Comparison of ENCODE assay signal across 8 mouse cellular contexts in genomic region chr11:76201761-76202674, GRCm38 (mm10). TPM values are rescaled to one million over a fixed set of nuclear protein-coding genes. Genes with fewer than 3 reads are reported as not detected.
DNase-seq lines count a peak whose midpoint lies in the region; ATAC-seq and TF ChIP-seq lines count a peak whose summit lies in the region.

No protein-coding gene starts in this region.

- H3K4me2 ChIP-seq in lung, embryonic 14.5 days = peak overlapping the region; percentile 77
- peak overlapping the region; percentile 88 for H3K4me2 ChIP-seq in neural tube, embryonic 15.5 days

- H3K4me1 ChIP-seq in ES-E14 (ENCODE audit: control insufficient read depth in 2 of 2, insufficient read depth in 2 of 2, low read length in 2 of 2, poor library complexity in 1 of 2) = peaks cover 0 to 1% of the 10 kb centered on the region in 2 experiments; a peak in 1 of 4 replicates
- peaks cover 4% of the 10 kb centered on the region for H3K4me1 ChIP-seq in lung, embryonic 14.5 days (ENCODE audit: insufficient read depth)
- H3K4me1 ChIP-seq in neural tube, embryonic 15.5 days = peaks cover 19% of the 10 kb centered on the region

- no peak for TF ChIP-seq CTCF in lung, embryonic 14.5 days (IDR thresholded peaks at IDR 0.05; ENCODE audit: low read depth)

- under 1% methylated on average over 89 of the region's 90 CpGs for WGBS in lung, embryonic 14.5 days
- WGBS in neural tube, embryonic 15.5 days = 0% methylated on average over 63 of the region's 90 CpGs

- H3K4me3 ChIP-seq in ES-E14 (ENCODE audit: insufficient read depth in 1 of 2, low read depth in 1 of 2, low read length in 2 of 2, poor library complexity in 1 of 2, severe bottlenecking in 1 of 2) = peak overlapping the region; percentile 85 to 89
- H3K4me3 ChIP-seq in lung, embryonic 14.5 days (ENCODE audit: low read depth, low read length) = peak overlapping the region; percentile 78
- peak overlapping the region; percentile 92 for H3K4me3 ChIP-seq in neural tube, embryonic 15.5 days (replicated peaks)

- H3K36me3 ChIP-seq in ES-E14 (ENCODE audit: control insufficient read depth, insufficient read depth, low read length, poor library complexity, severe bottlenecking) = no peaks in the 10 kb centered on the region
- H3K36me3 ChIP-seq in lung, embryonic 14.5 days (ENCODE audit: insufficient read depth) = peaks cover 20% of the 10 kb centered on the region; the same call in 1 of the 2 replicates
- peaks cover 29% of the 10 kb centered on the region for H3K36me3 ChIP-seq in neural tube, embryonic 15.5 days

- H3K9ac ChIP-seq in ES-E14 (ENCODE audit: insufficient read depth, low read depth, low read length, poor library complexity, severe bottlenecking) = peak overlapping the region; percentile 78
- H3K9ac ChIP-seq in lung, embryonic 14.5 days = peak overlapping the region; percentile 80
- peak overlapping the region; percentile 88 for H3K9ac ChIP-seq in neural tube, embryonic 15.5 days (replicated peaks)

- no peak overlapping the region for H3K27ac ChIP-seq in ES-E14 (ENCODE audit: insufficient read depth, low read depth, low read length, poor library complexity, severe bottlenecking)
- peak overlapping the region; percentile 71; the same call in 1 of the 2 replicates for H3K27ac ChIP-seq in lung, embryonic 14.5 days (ENCODE audit: low read depth)
- peak overlapping the region; percentile 87 for H3K27ac ChIP-seq in neural tube, embryonic 15.5 days (replicated peaks)

- ATAC-seq in lung, embryonic 14.5 days (ENCODE audit: insufficient read depth) = peak; percentile 99
- ATAC-seq in neural tube, embryonic 15.5 days (ENCODE audit: low FRiP score) = peak; percentile 98

- in situ Hi-C loops in ES-E14 (cut with MboI; ENCODE audit: low sequenced_read_pairs in 2 of 2, unreplicated experiment in 2 of 2) = no loop called here

- no peaks in the 10 kb centered on the region for H3K9me3 ChIP-seq in ES-E14 (ENCODE audit: control insufficient read depth, insufficient read depth, low read depth, low read length)
- H3K9me3 ChIP-seq in lung, embryonic 14.5 days (ENCODE audit: low read depth, low read length) = no peaks in the 10 kb centered on the region
- H3K9me3 ChIP-seq in neural tube, embryonic 15.5 days (replicated peaks) = no peaks in the 10 kb centered on the region

- H3K27me3 ChIP-seq in lung, embryonic 14.5 days (ENCODE audit: insufficient read depth, low read length) = no peaks in the 10 kb centered on the region
- H3K27me3 ChIP-seq in neural tube, embryonic 15.5 days (replicated peaks) = no peaks in the 10 kb centered on the region

- peak; percentile 28 for DNase-seq in ES-E14 (ENCODE audit: low read depth, low spot score)
- DNase-seq in cerebellum, adult 8-10 months = peak; percentile 90
- DNase-seq in forelimb bud, embryonic 11.5 days (ENCODE audit: low read depth, low spot score) = peak; percentile 62
- DNase-seq in heart, postnatal 4 days = peak; percentile 90
- peak; percentile 63 to 81 for DNase-seq in layer of hippocampus, adult 8-10 months (ENCODE audit: low spot score in 2 of 2)
- DNase-seq in lung, embryonic 14.5 days = peak; percentile 92
- peak; percentile 88 for DNase-seq in testis, postnatal 10 days (ENCODE audit: low spot score)

TF ChIP-seq in ES-E14, 5 proteins besides CTCF, POLR2A, EP300 and RAD21:
- TF ChIP-seq ZC3H11A (IDR thresholded peaks at IDR 0.05; ENCODE audit: borderline replicate concordance, low read depth, low read length) = no peak
- no peak for TF ChIP-seq MAFK (IDR thresholded peaks at IDR 0.05; ENCODE audit: insufficient read depth, low read depth, low read length)
- 0 out of 2 replicates have a peak, but pooled peaks have one; percentile 15 for TF ChIP-seq HCFC1 (IDR thresholded peaks at IDR 0.05; ENCODE audit: borderline replicate concordance, insufficient read depth, low read length)
- no peak for TF ChIP-seq CHD2 (IDR thresholded peaks at IDR 0.05; ENCODE audit: low read depth, low read length)
- TF ChIP-seq ZNF384 (IDR thresholded peaks at IDR 0.05; ENCODE audit: low read depth, low read length) = no peak

RNA-seq across cellular contexts. Expression of gene Dbil5, which starts 15.4 kb away (rescaled TPM):
- total RNA-seq in ES-E14 (2012; rRNA removed) = 0.48 and 1.4 TPM in 2 replicates
- under 1 TPM in 1 of 2 experiments, not detected in 1; 0.50 TPM for total RNA-seq in heart, postnatal 4 days (2021)
- 1 to 10 TPM in 2 of 4 experiments, under 1 TPM in 2; 0.64 to 1.2 (median 0.96) TPM for total RNA-seq in layer of hippocampus, adult 8-10 months (2022)
- polyA plus RNA-seq in lung, embryonic 14.5 days (2014; fragmentation: Nextera tagmentation; extraction: Ambion mirVana) = 0.60 and 1.6 TPM in 2 replicates
- polyA plus RNA-seq in neural tube, embryonic 15.5 days (2015; fragmentation: Nextera tagmentation; extraction: Ambion mirVana) = 0.38 and 0.79 TPM in 2 replicates

RNA-seq across cellular contexts. Expression of gene Gemin4, which starts 15.4 kb away (rescaled TPM):
- 26.1 and 34.0 TPM in 2 replicates for total RNA-seq in ES-E14 (2012; rRNA removed)
- total RNA-seq in heart, postnatal 4 days (2021) = 1 to 10 TPM; 5.3 to 6.6 TPM
- 10 to 100 TPM in 2 of 4 experiments, 1 to 10 TPM in 2; 9.5 to 13.7 (median 10.9) TPM for total RNA-seq in layer of hippocampus, adult 8-10 months (2022)
- polyA plus RNA-seq in lung, embryonic 14.5 days (2014; fragmentation: Nextera tagmentation; extraction: Ambion mirVana) = 45.6 and 45.8 TPM in 2 replicates
- 13.8 and 20.1 TPM in 2 replicates for polyA plus RNA-seq in neural tube, embryonic 15.5 days (2015; fragmentation: Nextera tagmentation; extraction: Ambion mirVana)

RNA-seq across cellular contexts. Expression of gene Fam57a, which starts 22.5 kb away (rescaled TPM):
- 10.6 and 11.3 TPM in 2 replicates for total RNA-seq in ES-E14 (2012; rRNA removed)
- total RNA-seq in heart, postnatal 4 days (2021) = 10 to 100 TPM in 1 of 2 experiments, 1 to 10 TPM in 1; 9.0 to 10.6 TPM
- 10 to 100 TPM; 17.9 to 22.0 (median 19.9) TPM for total RNA-seq in layer of hippocampus, adult 8-10 months (2022)
- 38.3 and 39.8 TPM in 2 replicates for polyA plus RNA-seq in lung, embryonic 14.5 days (2014; fragmentation: Nextera tagmentation; extraction: Ambion mirVana)
- 24.4 and 36.0 TPM in 2 replicates for polyA plus RNA-seq in neural tube, embryonic 15.5 days (2015; fragmentation: Nextera tagmentation; extraction: Ambion mirVana)

RNA-seq across cellular contexts. Expression of gene Vps53, which starts 22.6 kb away (rescaled TPM):
- total RNA-seq in ES-E14 (2012; rRNA removed) = 12.6 and 20.3 TPM in 2 replicates
- 10 to 100 TPM; 30.8 to 31.4 TPM for total RNA-seq in heart, postnatal 4 days (2021)
- total RNA-seq in layer of hippocampus, adult 8-10 months (2022) = 10 to 100 TPM; 90.2 to 98.1 (median 95.1) TPM
- 34.5 and 35.6 TPM in 2 replicates for polyA plus RNA-seq in lung, embryonic 14.5 days (2014; fragmentation: Nextera tagmentation; extraction: Ambion mirVana)
- polyA plus RNA-seq in neural tube, embryonic 15.5 days (2015; fragmentation: Nextera tagmentation; extraction: Ambion mirVana) = 69.4 and 69.5 TPM in 2 replicates

RNA-seq across cellular contexts. Expression of gene Mrm3, which starts 41.5 kb away (rescaled TPM):
- 16.0 and 20.2 TPM in 2 replicates for total RNA-seq in ES-E14 (2012; rRNA removed)
- total RNA-seq in heart, postnatal 4 days (2021) = 10 to 100 TPM; 17.8 to 18.4 TPM
- 10 to 100 TPM; 16.8 to 19.3 (median 17.5) TPM for total RNA-seq in layer of hippocampus, adult 8-10 months (2022)
- polyA plus RNA-seq in lung, embryonic 14.5 days (2014; fragmentation: Nextera tagmentation; extraction: Ambion mirVana) = 21.7 and 24.3 TPM in 2 replicates
- polyA plus RNA-seq in neural tube, embryonic 15.5 days (2015; fragmentation: Nextera tagmentation; extraction: Ambion mirVana) = 27.3 and 28.1 TPM in 2 replicates

Comparison
In these comparisons a context has a peak if more than half of its experiments do, and no peak if none do; other contexts are left out.
1. DNase-seq: peak in every context shown above with its lines; median percentile 92 in lung, embryonic 14.5 days; 90 in cerebellum, adult 8-10 months; 90 in heart, postnatal 4 days; 88 in testis, postnatal 10 days; 72 in layer of hippocampus, adult 8-10 months; 62 in forelimb bud, embryonic 11.5 days; 28 in ES-E14.